Mouse (Mus musculus) hindbrain, postnatal 0 days (tissue): ENCODE measurements at regions not wholly inside any gene's neighbourhood (a gene's known extent, or its start where the extent isn't known, plus 50 kb on each side); places are given as distances from the start of the nearest gene placed in this dataset.

Source experiments
- ATAC-seq: fragments of 200-750 bp; cut with Nextera tagmentation; 2 replicates; pipeline ENCODE4 v1.8.0; 2017; ENCODE audit warnings: mild to moderate bottlenecking, moderate TSS enrichment, moderate library complexity
- DNase-seq: peaks from one replicate; pipeline ENCODE4 v3.0.0-alpha.2; 2015; ENCODE audit warnings: low spot score
- H3K27ac ChIP-seq: fragments of 300-500 bp; sonication (generic); 2 replicates; pipeline ENCODE4 v1.5.1; 2014; ENCODE audit warnings: mild to moderate bottlenecking
- H3K27me3 ChIP-seq: fragments of 300-500 bp; sonication (generic); 2 replicates; pipeline ENCODE4 v1.6.1; 2014; ENCODE audit warnings: low read length, mixed read lengths; ENCODE audit not compliant: insufficient read depth
- H3K36me3 ChIP-seq: fragments of 300-500 bp; sonication (generic); 2 replicates; pipeline ENCODE4 v1.6.1; 2014; ENCODE audit warnings: low read length, mixed read lengths; ENCODE audit not compliant: insufficient read depth
- H3K4me1 ChIP-seq: fragments of 300-500 bp; sonication (generic); 2 replicates; pipeline ENCODE4 v1.6.1; 2014; ENCODE audit warnings: antibody characterized with exemption, low read length, mixed read lengths; ENCODE audit not compliant: insufficient read depth
- H3K4me2 ChIP-seq: fragments of 300-500 bp; sonication (generic); 2 replicates; pipeline ENCODE4 v1.6.1; 2014; ENCODE audit warnings: low read depth, mild to moderate bottlenecking, low read length, moderate library complexity, mixed read lengths
- H3K4me3 ChIP-seq: fragments of 300-500 bp; sonication (generic); 2 replicates; pipeline ENCODE4 v1.5.1; 2014; ENCODE audit warnings: low read length
- H3K9ac ChIP-seq: fragments of 300-500 bp; sonication (generic); replicated peaks from 2 replicates; pipeline ENCODE4 v1.6.1; 2014; ENCODE audit warnings: mild to moderate bottlenecking, low read length, moderate library complexity, mixed read lengths
- H3K9me3 ChIP-seq: fragments of 300-500 bp; sonication (generic); 2 replicates; pipeline ENCODE4 v1.6.1; 2016; ENCODE audit warnings: low read length, mixed read lengths
- CTCF ChIP-seq: IDR thresholded peaks from 2 replicates; pipeline ENCODE4 v1.5.1; 2016; ENCODE audit warnings: antibody characterized with exemption, control low read depth, low read depth
- WGBS: fragments of 180-500 bp; shearing (Covaris S2); extraction: QIAGEN DNeasy Blood & Tissue Kit; methylation state at CpG from one replicate; pipeline ENCODE4 v1.1.7; 2014; 5-methylcytosine and 5-hydroxymethylcytosine counted together

DNA sequence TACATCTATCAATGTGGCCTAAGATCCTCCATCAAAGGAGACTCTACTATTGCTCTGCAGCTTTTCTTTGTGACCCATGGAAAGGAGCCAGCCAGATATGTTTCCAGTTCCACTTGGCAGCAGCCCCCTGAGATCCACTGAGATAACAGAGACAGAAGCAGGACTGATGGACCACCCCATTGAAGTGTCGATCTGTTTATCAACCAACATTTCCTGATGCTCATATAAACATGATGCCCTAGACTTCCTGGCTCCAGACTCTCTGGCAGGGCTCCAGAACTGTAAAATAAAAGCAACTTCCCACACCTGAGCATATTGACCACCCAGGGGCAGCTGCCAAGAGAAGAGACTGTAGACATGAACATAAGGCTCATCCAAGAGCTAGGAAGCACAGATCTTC, 660.7 kb upstream of the Brinp1 start:
- Histone ChIP-seq H3K36me3 (no peaks in the 10 kb centered on the region), H3K9me3 (no peaks in the 10 kb centered on the region), H3K4me1 (no peaks in the 10 kb centered on the region), H3K9ac (no peak overlapping the region), H3K4me2 (no peak overlapping the region), H3K27ac (no peak overlapping the region), H3K27me3 (no peaks in the 10 kb centered on the region), H3K4me3 (no peak overlapping the region)
- 79% methylated on average over 1 of the region's 1 CpGs for WGBS
- no peak for DNase-seq
- no peak for TF ChIP-seq CTCF
- no peak for ATAC-seq

DNA sequence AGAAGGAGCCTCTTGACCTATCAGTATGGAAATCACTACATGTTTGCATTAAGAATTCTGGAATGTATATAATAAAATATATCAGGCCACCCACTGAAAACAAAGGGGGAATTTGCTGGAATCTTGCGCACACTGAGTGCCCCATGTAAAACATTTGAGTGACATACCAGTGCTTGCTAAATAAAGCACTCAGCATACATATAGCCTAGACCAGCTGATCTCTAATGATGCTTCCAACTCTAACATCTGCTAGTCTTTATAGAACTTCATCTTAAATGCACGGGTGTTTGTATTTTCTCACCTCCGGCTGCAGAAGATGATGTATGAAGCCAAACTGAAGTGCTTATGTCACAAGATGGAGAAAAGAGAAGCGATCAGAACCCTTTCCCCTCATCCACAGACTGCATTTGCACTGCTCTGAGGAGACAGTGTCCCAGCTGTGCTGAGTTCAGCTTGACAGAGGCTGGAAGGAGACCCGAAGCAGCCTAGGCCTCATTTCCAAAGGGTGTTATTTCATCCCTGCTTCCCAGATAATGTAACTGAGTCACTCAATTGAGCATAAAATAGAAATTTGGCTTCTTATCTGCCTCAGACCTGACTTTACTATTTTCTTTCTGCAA, 657.6 kb upstream of the Brinp1 start:
- H3K9me3 ChIP-seq: no peaks in the 10 kb centered on the region
- 78% methylated on average over 5 of the region's 5 CpGs for WGBS
- no peak for TF ChIP-seq CTCF
- no peak overlapping the region for H3K4me3 ChIP-seq
- no peak overlapping the region for H3K27ac ChIP-seq
- H3K4me2 ChIP-seq: no peak overlapping the region
- H3K27me3 ChIP-seq: no peaks in the 10 kb centered on the region
- no peak overlapping the region for H3K9ac ChIP-seq
- no peaks in the 10 kb centered on the region for H3K36me3 ChIP-seq
- DNase-seq: no peak
- no peaks in the 10 kb centered on the region for H3K4me1 ChIP-seq
- ATAC-seq: no peak

DNA sequence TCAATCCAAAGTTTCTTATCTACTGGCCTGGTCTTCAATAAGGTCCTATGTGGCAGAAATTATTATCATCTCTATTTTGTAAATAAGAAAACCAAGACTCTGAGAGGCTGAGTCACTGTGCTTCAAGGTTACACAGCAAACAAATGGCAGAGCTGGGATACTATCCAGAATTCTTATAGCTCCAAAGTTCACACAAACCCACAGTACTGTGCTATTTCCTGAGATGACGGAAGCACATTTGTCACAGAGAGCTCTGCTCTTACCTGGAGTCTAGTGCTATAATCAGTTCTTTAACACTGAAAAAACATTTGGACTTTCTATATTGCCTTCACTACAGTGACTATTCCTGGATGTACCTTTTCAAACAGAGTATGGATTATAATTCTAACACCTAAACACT, 654.7 kb upstream of the Brinp1 start:
- Histone ChIP-seq H3K36me3 (no peaks in the 10 kb centered on the region), H3K9ac (no peak overlapping the region), H3K27ac (no peak overlapping the region), H3K4me1 (no peaks in the 10 kb centered on the region), H3K27me3 (no peaks in the 10 kb centered on the region), H3K9me3 (no peaks in the 10 kb centered on the region), H3K4me3 (no peak overlapping the region), H3K4me2 (no peak overlapping the region)
- no peak for ATAC-seq
- no peak for DNase-seq
- TF ChIP-seq CTCF: no peak
- 91% methylated on average over 1 of the region's 1 CpGs for WGBS

DNA sequence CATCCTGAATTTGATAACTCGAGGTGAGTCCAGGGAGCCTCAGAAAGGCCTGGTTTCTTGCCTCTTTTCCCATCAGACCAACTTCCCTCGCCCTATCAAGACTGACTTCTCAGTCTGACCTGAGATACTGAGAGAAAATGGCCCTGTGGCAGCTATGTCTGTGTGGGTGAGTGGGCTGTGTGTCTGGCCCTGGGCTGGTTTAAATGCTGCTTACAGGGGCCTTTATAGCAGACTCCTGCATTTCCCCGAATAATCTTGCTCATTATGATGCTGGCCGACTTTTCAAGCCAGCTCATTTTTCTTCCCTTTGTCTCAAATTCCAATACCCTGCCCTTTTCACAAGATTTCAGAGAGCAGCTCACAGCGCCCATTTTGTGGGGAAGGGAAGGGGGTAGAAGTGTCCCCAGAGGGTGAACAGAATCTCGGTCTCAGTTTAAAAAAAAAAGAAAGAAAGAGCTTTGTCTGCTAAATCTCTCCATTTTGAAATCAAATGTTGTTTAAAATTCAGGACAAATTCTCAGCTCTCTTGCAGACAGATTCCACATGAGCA, 642.9 kb upstream of the Brinp1 start:
- Histone ChIP-seq H3K4me1 (no peaks in the 10 kb centered on the region), H3K4me2 (no peak overlapping the region), H3K27me3 (no peaks in the 10 kb centered on the region), H3K36me3 (no peaks in the 10 kb centered on the region), H3K27ac (no peak overlapping the region; the same call in 1 of the 2 replicates), H3K9me3 (no peaks in the 10 kb centered on the region), H3K4me3 (no peak overlapping the region), H3K9ac (no peak overlapping the region)
- TF ChIP-seq CTCF: no peak
- 33% methylated on average over 6 of the region's 6 CpGs for WGBS
- DNase-seq (peak; percentile 26), ATAC-seq (peak; percentile 43; the same call in 1 of the 2 replicates)

DNA sequence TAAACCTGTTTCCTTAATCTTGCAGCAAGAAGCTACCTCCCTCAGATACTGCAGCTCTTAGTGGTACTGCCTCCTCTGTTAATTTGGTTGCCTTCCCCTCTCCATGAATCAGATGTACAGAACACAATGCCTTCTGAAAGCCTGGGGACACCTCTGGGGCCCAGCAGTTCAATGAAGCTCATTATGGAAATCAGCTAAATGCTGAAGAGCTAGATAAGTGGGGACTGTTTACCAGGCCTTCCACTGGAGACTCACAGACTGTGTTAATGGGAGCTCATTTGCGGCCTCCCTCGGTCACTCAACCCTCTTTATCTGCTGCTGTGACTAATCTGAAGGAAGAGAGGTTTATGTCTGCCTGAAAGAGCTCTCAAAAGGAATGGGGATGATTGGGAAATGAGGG, 639.8 kb upstream of the Brinp1 start:
- Histone ChIP-seq H3K4me1 (no peaks in the 10 kb centered on the region), H3K27me3 (no peaks in the 10 kb centered on the region), H3K27ac (no peak overlapping the region), H3K4me2 (no peak overlapping the region), H3K9me3 (no peaks in the 10 kb centered on the region), H3K9ac (no peak overlapping the region), H3K36me3 (no peaks in the 10 kb centered on the region), H3K4me3 (no peak overlapping the region)
- no peak for TF ChIP-seq CTCF
- ATAC-seq (no peak), DNase-seq (no peak)
- WGBS: 39% methylated on average over 2 of the region's 2 CpGs

DNA sequence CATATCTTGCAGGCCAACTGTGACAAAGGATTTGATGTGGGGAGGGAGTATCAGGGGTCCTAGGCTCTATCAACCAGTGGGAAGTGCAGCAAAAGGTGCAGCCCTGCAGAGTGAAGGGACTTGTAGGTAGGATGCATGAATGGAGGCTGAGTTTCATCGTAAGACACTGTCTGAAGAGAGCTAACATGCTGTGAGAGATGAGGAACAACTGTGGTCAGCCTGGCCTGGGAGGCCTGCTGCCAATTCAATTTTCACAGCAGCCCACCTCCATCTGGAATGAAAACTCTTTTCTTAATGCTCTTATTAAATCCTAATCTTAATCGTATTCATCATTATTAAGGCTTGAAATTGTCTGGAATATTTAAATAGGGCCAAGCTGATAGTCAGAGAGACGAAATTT, 622.1 kb upstream of the Brinp1 start:
- 50% methylated on average over 3 of the region's 3 CpGs for WGBS
- DNase-seq (no peak), ATAC-seq (no peak)
- Histone ChIP-seq H3K4me3 (no peak overlapping the region), H3K27me3 (no peaks in the 10 kb centered on the region), H3K36me3 (no peaks in the 10 kb centered on the region), H3K27ac (no peak overlapping the region), H3K4me2 (no peak overlapping the region), H3K9ac (no peak overlapping the region), H3K9me3 (no peaks in the 10 kb centered on the region), H3K4me1 (no peaks in the 10 kb centered on the region)
- TF ChIP-seq CTCF: no peak

DNA sequence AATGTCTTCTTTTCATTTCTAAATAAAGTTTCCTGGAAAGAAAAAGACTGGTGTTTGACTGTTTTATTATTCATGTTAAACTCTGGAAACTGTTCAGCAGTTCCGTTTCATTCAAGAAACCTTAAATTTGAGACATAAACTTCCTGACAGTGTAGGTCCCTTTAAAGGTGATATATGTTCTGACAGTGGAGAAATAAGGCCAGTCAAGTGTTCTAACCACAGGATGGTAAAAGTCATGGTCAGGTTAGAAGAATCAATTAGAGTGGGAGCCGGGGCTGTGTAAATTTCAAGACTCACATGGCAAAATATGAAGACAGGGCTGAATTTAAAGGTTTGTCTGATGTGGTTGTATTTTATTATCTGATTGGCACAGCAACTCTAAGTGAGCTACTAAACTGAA, 593.9 kb upstream of the Brinp1 start:
- Histone ChIP-seq H3K9me3 (no peaks in the 10 kb centered on the region), H3K9ac (no peak overlapping the region), H3K27ac (no peak overlapping the region), H3K27me3 (no peaks in the 10 kb centered on the region), H3K4me2 (no peak overlapping the region), H3K36me3 (no peaks in the 10 kb centered on the region), H3K4me1 (no peaks in the 10 kb centered on the region), H3K4me3 (no peak overlapping the region)
- 80% methylated on average over 2 of the region's 2 CpGs for WGBS
- no peak for ATAC-seq
- no peak for TF ChIP-seq CTCF
- no peak for DNase-seq
